Mouse (Mus musculus) E14TG2a.4 (cell line): Measurements from ENCODE around the gene Atp2a3.

ENCODE experiments used
- CTCF ChIP-seq: conservative IDR thresholded peaks from 2 replicates; pipeline ENCODE4 v1.5.1; 2014; ENCODE audit warnings: low read length
- NANOG ChIP-seq: IDR thresholded peaks from 2 replicates; pipeline ENCODE4 v1.6.1; 2014; ENCODE audit warnings: borderline replicate concordance, low read length, mixed read lengths
- POU5F1 ChIP-seq: IDR thresholded peaks from 2 replicates; pipeline ENCODE4 v1.6.1; 2014; ENCODE audit warnings: low read length, borderline replicate concordance

DNA sequence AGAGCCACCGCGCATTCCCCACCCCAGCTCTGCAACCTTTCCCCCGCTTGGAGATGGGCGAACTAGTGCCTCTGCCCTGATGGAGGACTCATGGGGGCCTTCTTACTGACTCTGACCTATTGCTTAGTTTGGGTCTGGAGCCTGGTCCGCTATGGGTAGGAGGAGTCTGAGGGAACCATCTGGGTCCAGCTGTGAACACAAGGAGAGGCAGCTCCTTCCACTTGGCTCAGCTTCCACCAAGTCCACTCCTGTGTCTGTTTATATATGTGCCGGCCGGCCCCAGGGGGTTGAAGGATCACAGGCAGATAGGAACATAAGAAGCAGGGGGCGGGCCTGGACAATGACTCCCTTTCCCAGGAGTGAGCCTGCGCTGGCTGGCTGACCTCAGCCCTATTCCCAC, 31.0 kb downstream of the Atp2a3 start:
- TF ChIP-seq CTCF (no peak), POU5F1 (no peak), NANOG (no peak)
